Mouse (Mus musculus) cerebellum, postnatal 14 days (tissue): Measurements from ENCODE around the gene Phc1.

Experiments used
- DNase-seq, 2 experiments: peaks; one replicate each; pipeline ENCODE4 v3.0.0; 2021; ENCODE audit warnings: mixed read lengths in 2 of 2

Phc1 gene

GRCm38 (mm10) chr6:122293796-122294195 lies 46.6 kb downstream of the Phc1 start:
- no peak for DNase-seq

- no peak for DNase-seq
Observed at GRCm38 (mm10) chr6:122293121-122293520, 47.2 kb downstream of the Phc1 start.

- no peak for DNase-seq
Observed at GRCm38 (mm10) chr6:122292184-122292583, 48.2 kb downstream of the Phc1 start.

GRCm38 (mm10) chr6:122291735-122292134 lies 48.6 kb downstream of the Phc1 start:
- DNase-seq, result no peak

- DNase-seq, result no peak
Observed at GRCm38 (mm10) chr6:122291264-122291663, 49.1 kb downstream of the Phc1 start.

GRCm38 (mm10) chr6:122290253-122290652 lies 50.1 kb downstream of the Phc1 start:
- no peak for DNase-seq

- no peak for DNase-seq
Observed at GRCm38 (mm10) chr6:122289313-122289712, 51.0 kb downstream of the Phc1 start.

- DNase-seq, result peak; percentile 35 to 40
Observed at GRCm38 (mm10) chr6:122288263-122288662, 52.1 kb downstream of the Phc1 start.

GRCm38 (mm10) chr6:122284823-122285222 lies 55.5 kb downstream of the Phc1 start:
- no peak for DNase-seq

GRCm38 (mm10) chr6:122284304-122284703 lies 56.1 kb downstream of the Phc1 start:
- DNase-seq, result no peak

- DNase-seq, result no peak
Observed at GRCm38 (mm10) chr6:122283429-122283828, 56.9 kb downstream of the Phc1 start.

- DNase-seq, result no peak
Observed at GRCm38 (mm10) chr6:122282782-122283181, 57.6 kb downstream of the Phc1 start, which contains the start of gene Klrg1. Gene Klrg1 (minus strand): TSS chr6:122282882.

GRCm38 (mm10) chr6:122276565-122276964 lies 63.8 kb downstream of the Phc1 start:
- DNase-seq, result no peak

GRCm38 (mm10) chr6:122274546-122274945 lies 65.8 kb downstream of the Phc1 start:
- DNase-seq, result no peak

GRCm38 (mm10) chr6:122270152-122270551 lies 70.2 kb downstream of the Phc1 start:
- DNase-seq, result no peak

- peak in 1 of 2 experiments; percentile 11 for DNase-seq
Observed at GRCm38 (mm10) chr6:122269170-122269569, 71.2 kb downstream of the Phc1 start.

GRCm38 (mm10) chr6:122268561-122268960 lies 71.8 kb downstream of the Phc1 start:
- peak; percentile 97 to 99 for DNase-seq
